Mouse (Mus musculus) embryonic fibroblast, embryonic 13.5 days (primary cell): Measurements from ENCODE around the gene Aqp11.

ENCODE experiments used
- CTCF ChIP-seq: IDR thresholded peaks from 2 replicates; pipeline ENCODE4 v1.5.1; 2011; ENCODE audit warnings: mild to moderate bottlenecking, control low read depth, low read length, moderate library complexity, borderline replicate concordance; ENCODE audit not compliant: insufficient read depth
- POLR2A ChIP-seq: IDR thresholded peaks from 2 replicates; pipeline ENCODE4 v1.6.1; 2011; ENCODE audit warnings: low read depth, mild to moderate bottlenecking, control low read depth, low read length, moderate library complexity

DNA sequence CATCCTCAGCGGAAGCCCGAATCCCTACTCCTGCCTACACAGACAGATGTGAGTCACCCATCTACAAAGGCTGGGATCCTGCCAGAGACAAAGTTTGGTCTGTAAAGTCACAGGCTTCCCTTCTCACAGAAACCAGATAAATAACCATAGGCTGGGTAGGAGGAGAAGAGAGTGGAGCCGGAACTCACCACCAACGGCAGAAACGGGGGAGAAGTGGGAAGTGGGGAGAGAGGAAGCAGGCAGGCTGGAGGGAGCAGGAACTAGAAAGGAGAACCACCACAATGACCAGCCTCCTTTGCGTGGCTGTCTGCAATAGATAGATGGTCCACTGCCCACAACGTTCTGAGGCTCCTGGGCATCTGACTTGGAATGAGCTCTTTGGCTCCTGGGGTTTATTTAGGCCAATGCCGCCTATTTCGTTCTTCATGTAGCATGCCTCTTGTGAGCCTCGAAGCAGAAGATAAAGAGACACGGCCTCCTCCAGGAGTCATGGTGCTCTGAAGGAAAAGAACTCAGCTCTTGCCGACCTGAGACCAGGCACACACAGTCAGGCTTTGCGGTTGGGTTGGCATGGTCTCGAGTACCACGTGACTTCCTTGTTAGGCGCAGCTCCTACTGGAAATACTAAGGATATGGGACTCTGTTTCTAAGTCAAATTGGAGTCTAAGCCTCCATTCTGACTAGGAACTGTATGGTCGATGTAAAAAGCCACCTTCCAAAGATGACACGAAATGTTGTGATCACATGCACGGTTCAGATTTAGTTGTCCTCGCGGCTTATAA lies 27.3 kb upstream of the Aqp11 start:
- TF ChIP-seq CTCF: no peak
- no peak for TF ChIP-seq POLR2A
